Mouse (Mus musculus) midbrain, postnatal 0 days (tissue): ENCODE data around the gene Fntb. TPM values are rescaled to one million over a fixed set of nuclear protein-coding genes. Genes with fewer than 3 reads are reported as not detected.

Experiments used
- ATAC-seq: fragments of 200-750 bp; cut with Nextera tagmentation; 2 replicates; pipeline ENCODE4 v1.8.0; 2017; ENCODE audit warnings: moderate number of reproducible peaks, mild to moderate bottlenecking, moderate TSS enrichment, moderate library complexity; ENCODE audit not compliant: low FRiP score
- DNase-seq: peaks from one replicate; pipeline ENCODE4 v3.0.0-alpha.2; 2015; ENCODE audit warnings: low spot score
- H3K27ac ChIP-seq: fragments of 300-500 bp; sonication (generic); 2 replicates; pipeline ENCODE4 v1.5.1; 2014; ENCODE audit warnings: low read depth, mild to moderate bottlenecking, low read length, mixed read lengths
- H3K27me3 ChIP-seq: fragments of 300-500 bp; sonication (generic); 2 replicates; pipeline ENCODE4 v1.6.1; 2014; ENCODE audit warnings: low read length, control low read depth, mixed read lengths; ENCODE audit not compliant: insufficient read depth
- H3K36me3 ChIP-seq: fragments of 300-500 bp; sonication (generic); 2 replicates; pipeline ENCODE4 v1.6.1; 2014; ENCODE audit warnings: low read length, control low read depth, mixed read lengths; ENCODE audit not compliant: insufficient read depth
- H3K4me1 ChIP-seq: fragments of 300-500 bp; sonication (generic); 2 replicates; pipeline ENCODE4 v1.6.1; 2014; ENCODE audit warnings: mild to moderate bottlenecking, control low read depth, antibody characterized with exemption, low read length, mixed read lengths; ENCODE audit not compliant: insufficient read depth
- H3K4me2 ChIP-seq: fragments of 300-500 bp; sonication (generic); 2 replicates; pipeline ENCODE4 v1.6.1; 2014; ENCODE audit warnings: low read depth, mild to moderate bottlenecking, low read length, mixed read lengths; ENCODE audit not compliant: poor library complexity, severe bottlenecking
- H3K4me3 ChIP-seq: fragments of 300-500 bp; sonication (generic); 2 replicates; pipeline ENCODE4 v1.5.1; 2014; ENCODE audit warnings: low read depth, mild to moderate bottlenecking, low read length, moderate library complexity
- H3K9ac ChIP-seq: fragments of 300-500 bp; sonication (generic); replicated peaks from 2 replicates; pipeline ENCODE4 v1.6.1; 2014; ENCODE audit warnings: mild to moderate bottlenecking, low read length, moderate library complexity, mixed read lengths; ENCODE audit not compliant: poor library complexity, severe bottlenecking
- H3K9me3 ChIP-seq: fragments of 300-500 bp; sonication (generic); 2 replicates; pipeline ENCODE4 v1.6.1; 2016; ENCODE audit warnings: low read length, control low read depth
- CTCF ChIP-seq: IDR thresholded peaks from 2 replicates; pipeline ENCODE4 v1.5.1; 2016; ENCODE audit warnings: antibody characterized with exemption, mild to moderate bottlenecking
- WGBS: fragments of 180-500 bp; shearing (Covaris S2); extraction: QIAGEN DNeasy Blood & Tissue Kit; methylation state at CpG from one replicate; pipeline ENCODE4 v1.1.7; 2014; 5-methylcytosine and 5-hydroxymethylcytosine counted together
- polyA plus RNA-seq: library from polyadenylated mRNA; unstranded; fragments of >200 nt; fragmentation: Nextera tagmentation; extraction: Ambion mirVana; gene quantifications from 2 replicates; pipeline ENCODE4 v1.2.1, GENCODE M21; 2015
- total RNA-seq: library from RNA; depleted of rRNA; stranded (reverse); fragments of >200 nt; gene quantifications from 2 replicates; pipeline ENCODE4 v1.2.3, GENCODE M21; 2014

Gene Fntb
- total and polyA plus RNA-seq, 2 experiments from 2014 or later, result 34.3 to 36.6 TPM

- TF ChIP-seq CTCF, result no peak
- no peak for DNase-seq
These were observed 48.7 kb downstream of the Fntb start for GRCm38 (mm10) chr12:76814120-76814519.

GRCm38 (mm10) chr12:76816720-76817119 is 51.3 kb downstream of the Fntb start:
- ATAC-seq (no peak), DNase-seq (no peak)
- H3K4me3 ChIP-seq, result no peak overlapping the region
- H3K36me3 ChIP-seq, result peaks cover 11% of the 10 kb centered on the region
- no peak overlapping the region for H3K4me2 ChIP-seq
- H3K9ac ChIP-seq, result no peak overlapping the region
- no peaks in the 10 kb centered on the region for H3K27me3 ChIP-seq
- no peaks in the 10 kb centered on the region for H3K9me3 ChIP-seq
- WGBS, result 60% methylated on average over 4 of the region's 4 CpGs
- no peak overlapping the region for H3K27ac ChIP-seq
- TF ChIP-seq CTCF, result no peak
- peaks cover 14% of the 10 kb centered on the region for H3K4me1 ChIP-seq

More at GRCm38 (mm10) chr12:76814120-76814519, 48.7 kb downstream of the Fntb start:
- no peaks in the 10 kb centered on the region for H3K27me3 ChIP-seq
- H3K9me3 ChIP-seq, result no peaks in the 10 kb centered on the region
- H3K4me2 ChIP-seq, result no peak overlapping the region
- H3K9ac ChIP-seq, result no peak overlapping the region
- ATAC-seq, result no peak
- H3K4me1 ChIP-seq, result no peaks in the 10 kb centered on the region
- peaks cover 11% of the 10 kb centered on the region for H3K36me3 ChIP-seq
- H3K4me3 ChIP-seq, result no peak overlapping the region
- no peak overlapping the region for H3K27ac ChIP-seq
- 82% methylated on average over 2 of the region's 2 CpGs for WGBS

GRCm38 (mm10) chr12:76817176-76817575 is 51.8 kb downstream of the Fntb start:
- WGBS, result 47% methylated on average over 4 of the region's 4 CpGs
- no peak overlapping the region for H3K9ac ChIP-seq

GRCm38 (mm10) chr12:76818120-76818519 is 52.7 kb downstream of the Fntb start:
- TF ChIP-seq CTCF, result no peak
- WGBS, result 46% methylated on average over 4 of the region's 4 CpGs
- ATAC-seq (no peak), DNase-seq (no peak)
- Histone ChIP-seq H3K9ac (no peak overlapping the region), H3K36me3 (peaks cover 3% of the 10 kb centered on the region; the same call in 1 of the 2 replicates), H3K4me3 (no peak overlapping the region), H3K4me2 (no peak overlapping the region), H3K27ac (no peak overlapping the region), H3K4me1 (peaks cover 14% of the 10 kb centered on the region), H3K27me3 (no peaks in the 10 kb centered on the region), H3K9me3 (no peaks in the 10 kb centered on the region)

More at GRCm38 (mm10) chr12:76817176-76817575, 51.8 kb downstream of the Fntb start:
- Histone ChIP-seq H3K27ac (no peak overlapping the region), H3K27me3 (no peaks in the 10 kb centered on the region), H3K4me2 (no peak overlapping the region), H3K4me1 (peaks cover 14% of the 10 kb centered on the region), H3K4me3 (no peak overlapping the region), H3K36me3 (peaks cover 11% of the 10 kb centered on the region), H3K9me3 (no peaks in the 10 kb centered on the region)
- DNase-seq (no peak), ATAC-seq (no peak)
- TF ChIP-seq CTCF, result no peak

GRCm38 (mm10) chr12:76818908-76819307 is 53.5 kb downstream of the Fntb start:
- H3K4me3 ChIP-seq, result no peak overlapping the region
- H3K9ac ChIP-seq, result no peak overlapping the region
- ATAC-seq (no peak), DNase-seq (no peak)
- H3K9me3 ChIP-seq, result no peaks in the 10 kb centered on the region
- H3K36me3 ChIP-seq, result no peaks in the 10 kb centered on the region
- no peak overlapping the region for H3K27ac ChIP-seq
- 89% methylated on average over 9 of the region's 9 CpGs for WGBS
- no peak overlapping the region for H3K4me2 ChIP-seq
- H3K4me1 ChIP-seq, result peaks cover 14% of the 10 kb centered on the region
- H3K27me3 ChIP-seq, result no peaks in the 10 kb centered on the region
- no peak for TF ChIP-seq CTCF

- Histone ChIP-seq H3K4me3 (no peak overlapping the region), H3K27me3 (no peaks in the 10 kb centered on the region), H3K4me1 (peaks cover 14% of the 10 kb centered on the region), H3K36me3 (no peaks in the 10 kb centered on the region), H3K9ac (no peak overlapping the region), H3K4me2 (no peak overlapping the region), H3K9me3 (no peaks in the 10 kb centered on the region), H3K27ac (no peak overlapping the region)
- DNase-seq, result no peak
- 56% methylated on average over 6 of the region's 6 CpGs for WGBS
- ATAC-seq, result no peak
- no peak for TF ChIP-seq CTCF
These were observed 54.4 kb downstream of the Fntb start for GRCm38 (mm10) chr12:76819816-76820215.
